Mouse (Mus musculus): ENCODE measurements around the gene Bpifa1.

GRCm38 (mm10) chr2:154190546-154191258 is 48.0 kb downstream of the Bpifa1 start, which contains the start of gene Bpifb1:
- peak; percentile 17; the same call in 1 of the 2 replicates for TF ChIP-seq CTCF (IDR thresholded peaks at IDR 0.05; ENCODE audit: insufficient read depth, low read length)
- no peak for TF ChIP-seq POLR2A (IDR thresholded peaks at IDR 0.05; ENCODE audit: borderline replicate concordance, extremely low read depth, low read depth, low read length)

Measured in lung, adult 2 months (tissue).